Comparison of ENCODE assay signal across 8 mouse cellular contexts in genomic region chr11:94276869-94277337, GRCm38 (mm10). TPM values are rescaled to one million over a fixed set of nuclear protein-coding genes. Genes with fewer than 3 reads are reported as not detected.
DNase-seq lines count a peak whose midpoint lies in the region; ATAC-seq and TF ChIP-seq lines count a peak whose summit lies in the region.

No protein-coding gene starts in this region.

- H3K27me3 ChIP-seq in forebrain, embryonic 10.5 days (ENCODE audit: poor library complexity, severe bottlenecking): no peaks in the 10 kb centered on the region
- H3K27me3 ChIP-seq in heart, embryonic 15.5 days: no peaks in the 10 kb centered on the region
- H3K27me3 ChIP-seq in liver, embryonic 14.5 days (ENCODE audit: control insufficient read depth, insufficient read depth, low read length): no peaks in the 10 kb centered on the region
- no peaks in the 10 kb centered on the region for H3K27me3 ChIP-seq in neural tube, embryonic 11.5 days (ENCODE audit: control insufficient read depth, insufficient read depth, low read length)
- no peaks in the 10 kb centered on the region for H3K27me3 ChIP-seq in stomach, postnatal 0 days (ENCODE audit: control insufficient read depth, insufficient read depth, low read length)

- peak overlapping the region; percentile 73 for H3K27ac ChIP-seq in forebrain, embryonic 10.5 days
- H3K27ac ChIP-seq in heart, embryonic 15.5 days: no peak overlapping the region
- H3K27ac ChIP-seq in liver, embryonic 14.5 days: no peak overlapping the region
- no peak overlapping the region for H3K27ac ChIP-seq in neural tube, embryonic 11.5 days (ENCODE audit: low read depth, low read length)
- no peak overlapping the region for H3K27ac ChIP-seq in stomach, postnatal 0 days (replicated peaks)

- WGBS in forebrain, embryonic 10.5 days: 8% methylated on average over 20 of the region's 20 CpGs
- 6% methylated on average over 20 of the region's 20 CpGs for WGBS in heart, embryonic 15.5 days
- 8% methylated on average over 20 of the region's 20 CpGs for WGBS in liver, embryonic 14.5 days (ENCODE audit: insufficient replicate concordance)
- 8% methylated on average over 20 of the region's 20 CpGs for WGBS in neural tube, embryonic 11.5 days
- 5% methylated on average over 20 of the region's 20 CpGs for whole genome bisulfite sequencing in stomach, postnatal 0 days

- 0 out of 2 replicates have a peak, but pooled peaks cover 4% of the 10 kb centered on the region for H3K36me3 ChIP-seq in forebrain, embryonic 10.5 days (replicated peaks)
- no peaks in the 10 kb centered on the region for H3K36me3 ChIP-seq in heart, embryonic 15.5 days
- no peaks in the 10 kb centered on the region for H3K36me3 ChIP-seq in liver, embryonic 14.5 days (replicated peaks; ENCODE audit: control insufficient read depth, insufficient read depth, low read depth)
- no peaks in the 10 kb centered on the region for H3K36me3 ChIP-seq in neural tube, embryonic 11.5 days (ENCODE audit: control insufficient read depth, insufficient read depth, low read length)
- H3K36me3 ChIP-seq in stomach, postnatal 0 days (ENCODE audit: control insufficient read depth, insufficient read depth, low read length): no peaks in the 10 kb centered on the region

- peak; percentile 98 for TF ChIP-seq CTCF in liver, embryonic 14.5 days (IDR thresholded peaks at IDR 0.05; ENCODE audit: low read depth)
- TF ChIP-seq CTCF in stomach, postnatal 0 days (IDR thresholded peaks at IDR 0.05; ENCODE audit: low read depth): peak; percentile 97

- peak; percentile 81 for DNase-seq in c-Kit-negative CD71-positive TER-119-positive erythroid progenitor cells, embryonic 14.5 days (ENCODE audit: low read depth, low spot score)
- DNase-seq in forebrain, embryonic 10.5 days (ENCODE audit: extremely low spot score, low spot score): peak; percentile 91
- DNase-seq in kidney, postnatal 25 days: peak; percentile 87 to 89
- DNase-seq in liver, embryonic 14.5 days (ENCODE audit: low read depth in 3 of 3, low spot score in 3 of 3): peak; percentile 68 to 77 (median 71)
- peak; percentile 89 for DNase-seq in neural tube, embryonic 11.5 days (ENCODE audit: low spot score)
- peak; percentile 92 for DNase-seq in stomach, postnatal 0 days (ENCODE audit: low spot score)

- peak overlapping the region; percentile 76 for H3K4me2 ChIP-seq in heart, embryonic 15.5 days
- H3K4me2 ChIP-seq in liver, embryonic 14.5 days (ENCODE audit: low read depth): peak overlapping the region; percentile 76
- peak overlapping the region; percentile 33 for H3K4me2 ChIP-seq in neural tube, embryonic 11.5 days (ENCODE audit: low read depth)
- peak overlapping the region; percentile 60 for H3K4me2 ChIP-seq in stomach, postnatal 0 days (replicated peaks; ENCODE audit: low read depth)

- H3K4me3 ChIP-seq in forebrain, embryonic 10.5 days: peak overlapping the region; percentile 40
- H3K4me3 ChIP-seq in heart, embryonic 15.5 days: peak overlapping the region; percentile 46
- peak overlapping the region; percentile 26 to 45 for H3K4me3 ChIP-seq in liver, embryonic 14.5 days (ENCODE audit: insufficient read depth in 1 of 2, low read depth in 2 of 2, low read length in 2 of 2)
- H3K4me3 ChIP-seq in neural tube, embryonic 11.5 days (ENCODE audit: low read depth, low read length): peak overlapping the region; percentile 8; the same call in 1 of the 2 replicates
- peak overlapping the region; percentile 31 for H3K4me3 ChIP-seq in stomach, postnatal 0 days (ENCODE audit: low read depth, low read length)

- peak overlapping the region; percentile 40; the same call in 1 of the 2 replicates for H3K9ac ChIP-seq in heart, embryonic 15.5 days
- peak overlapping the region; percentile 52 for H3K9ac ChIP-seq in liver, embryonic 14.5 days (replicated peaks)
- peak overlapping the region; percentile 37 for H3K9ac ChIP-seq in neural tube, embryonic 11.5 days (ENCODE audit: low read length)
- H3K9ac ChIP-seq in stomach, postnatal 0 days (ENCODE audit: low read length): peak overlapping the region; percentile 47; the same call in 1 of the 2 replicates

- H3K9me3 ChIP-seq in forebrain, embryonic 10.5 days: no peaks in the 10 kb centered on the region
- H3K9me3 ChIP-seq in heart, embryonic 15.5 days (replicated peaks): no peaks in the 10 kb centered on the region
- no peaks in the 10 kb centered on the region for H3K9me3 ChIP-seq in liver, embryonic 14.5 days (ENCODE audit: control insufficient read depth, low read length)
- no peaks in the 10 kb centered on the region for H3K9me3 ChIP-seq in neural tube, embryonic 11.5 days (ENCODE audit: control insufficient read depth, low read length)
- H3K9me3 ChIP-seq in stomach, postnatal 0 days (ENCODE audit: control insufficient read depth, low read length): no peaks in the 10 kb centered on the region

- no peak for TF ChIP-seq EP300 in liver, embryonic 14.5 days (IDR thresholded peaks at IDR 0.05; ENCODE audit: low read depth)
- TF ChIP-seq EP300 in stomach, postnatal 0 days (optimal IDR thresholded peaks at IDR 0.05): no peak

- peaks cover 37% of the 10 kb centered on the region for H3K4me1 ChIP-seq in forebrain, embryonic 10.5 days
- H3K4me1 ChIP-seq in heart, embryonic 15.5 days (replicated peaks): peaks cover 20% of the 10 kb centered on the region
- peaks cover 21 to 39% of the 10 kb centered on the region in 2 experiments for H3K4me1 ChIP-seq in liver, embryonic 14.5 days (replicated peaks; ENCODE audit: control insufficient read depth in 2 of 2, insufficient read depth in 2 of 2, low read length in 1 of 2)
- H3K4me1 ChIP-seq in neural tube, embryonic 11.5 days (ENCODE audit: control insufficient read depth, insufficient read depth, low read length): peaks cover 3% of the 10 kb centered on the region
- H3K4me1 ChIP-seq in stomach, postnatal 0 days (replicated peaks; ENCODE audit: control insufficient read depth, insufficient read depth): no peaks in the 10 kb centered on the region

- peak; percentile 84 for ATAC-seq in CD4-positive, CD25-positive, alpha-beta regulatory T cell, adult 4 months
- ATAC-seq in heart, embryonic 15.5 days (replicated peaks; ENCODE audit: insufficient number of reproducible peaks, insufficient read depth, low FRiP score, low read depth): peak; percentile 71
- peak; percentile 48; the same call in 1 of the 2 replicates for ATAC-seq in liver, embryonic 14.5 days (ENCODE audit: insufficient read depth)
- ATAC-seq in neural tube, embryonic 11.5 days (ENCODE audit: insufficient read depth, low FRiP score, low TSS enrichment): peak; percentile 77
- peak; percentile 59 for ATAC-seq in stomach, postnatal 0 days (ENCODE audit: low FRiP score, low TSS enrichment)

RNA-seq across cellular contexts. Expression of gene Gm21885, which starts 4.8 kb away (rescaled TPM):
- 1 to 10 TPM in 1 of 2 experiments, not detected in 1; 1.3 TPM for polyA plus RNA-seq in CD4-positive, CD25-positive, alpha-beta regulatory T cell, adult 4 months (2017; shearing (Covaris generic))
- polyA plus RNA-seq in forebrain, embryonic 10.5 days (2016; fragmentation: Nextera tagmentation; extraction: Ambion mirVana): 0.34 TPM in 1 of 2 replicates, not detected in the other
- 0.30 TPM in 1 of 2 replicates, not detected in the other for polyA plus RNA-seq in heart, embryonic 15.5 days (2015; fragmentation: Nextera tagmentation; extraction: Ambion mirVana)
- polyA plus RNA-seq in liver, embryonic 14.5 days (2012; rRNA removed): not detected in 2 replicates
- 0.32 TPM in 1 of 2 replicates, not detected in the other for polyA plus RNA-seq in liver, embryonic 14.5 days (2014; fragmentation: Nextera tagmentation; extraction: Ambion mirVana)
- polyA plus RNA-seq in neural tube, embryonic 11.5 days (2014; fragmentation: Nextera tagmentation; extraction: Ambion mirVana): 0.43 TPM in 1 of 2 replicates, not detected in the other
- not detected in 2 replicates for polyA plus RNA-seq in stomach, postnatal 0 days (2015; fragmentation: Nextera tagmentation; extraction: Ambion mirVana)

RNA-seq across cellular contexts. Expression of gene Wfikkn2, which starts 31.1 kb away (rescaled TPM):
- polyA plus RNA-seq in CD4-positive, CD25-positive, alpha-beta regulatory T cell, adult 4 months (2017; shearing (Covaris generic)): 1 to 10 TPM in 1 of 2 experiments, under 1 TPM in 1; 0.86 to 2.4 TPM
- 0.46 and 1.2 TPM in 2 replicates for polyA plus RNA-seq in forebrain, embryonic 10.5 days (2016; fragmentation: Nextera tagmentation; extraction: Ambion mirVana)
- 2.4 and 4.6 TPM in 2 replicates for polyA plus RNA-seq in heart, embryonic 15.5 days (2015; fragmentation: Nextera tagmentation; extraction: Ambion mirVana)
- 0.12 and 0.23 TPM in 2 replicates for polyA plus RNA-seq in liver, embryonic 14.5 days (2012; rRNA removed)
- polyA plus RNA-seq in liver, embryonic 14.5 days (2014; fragmentation: Nextera tagmentation; extraction: Ambion mirVana): 0.05 and 0.17 TPM in 2 replicates
- 1.2 and 2.5 TPM in 2 replicates for polyA plus RNA-seq in neural tube, embryonic 11.5 days (2014; fragmentation: Nextera tagmentation; extraction: Ambion mirVana)
- 1.4 and 1.9 TPM in 2 replicates for polyA plus RNA-seq in stomach, postnatal 0 days (2015; fragmentation: Nextera tagmentation; extraction: Ambion mirVana)

RNA-seq across cellular contexts. Expression of gene Luc7l3, which starts 44.9 kb away (rescaled TPM):
- 100 to 1,000 TPM; 153 to 164 TPM for polyA plus RNA-seq in CD4-positive, CD25-positive, alpha-beta regulatory T cell, adult 4 months (2017; shearing (Covaris generic))
- polyA plus RNA-seq in forebrain, embryonic 10.5 days (2016; fragmentation: Nextera tagmentation; extraction: Ambion mirVana): 113 and 129 TPM in 2 replicates
- polyA plus RNA-seq in heart, embryonic 15.5 days (2015; fragmentation: Nextera tagmentation; extraction: Ambion mirVana): 63.3 and 70.9 TPM in 2 replicates
- 20.6 and 39.1 TPM in 2 replicates for polyA plus RNA-seq in liver, embryonic 14.5 days (2012; rRNA removed)
- 33.7 and 38.7 TPM in 2 replicates for polyA plus RNA-seq in liver, embryonic 14.5 days (2014; fragmentation: Nextera tagmentation; extraction: Ambion mirVana)
- 114 and 116 TPM in 2 replicates for polyA plus RNA-seq in neural tube, embryonic 11.5 days (2014; fragmentation: Nextera tagmentation; extraction: Ambion mirVana)
- 50.0 and 51.2 TPM in 2 replicates for polyA plus RNA-seq in stomach, postnatal 0 days (2015; fragmentation: Nextera tagmentation; extraction: Ambion mirVana)

RNA-seq across cellular contexts. Expression of gene Ankrd40, which starts 50.9 kb away (rescaled TPM):
- 10 to 100 TPM; 14.1 to 14.8 TPM for polyA plus RNA-seq in CD4-positive, CD25-positive, alpha-beta regulatory T cell, adult 4 months (2017; shearing (Covaris generic))
- polyA plus RNA-seq in forebrain, embryonic 10.5 days (2016; fragmentation: Nextera tagmentation; extraction: Ambion mirVana): 10.3 and 11.4 TPM in 2 replicates
- polyA plus RNA-seq in heart, embryonic 15.5 days (2015; fragmentation: Nextera tagmentation; extraction: Ambion mirVana): 52.3 and 52.5 TPM in 2 replicates
- 11.7 and 12.6 TPM in 2 replicates for polyA plus RNA-seq in liver, embryonic 14.5 days (2012; rRNA removed)
- 5.1 and 5.5 TPM in 2 replicates for polyA plus RNA-seq in liver, embryonic 14.5 days (2014; fragmentation: Nextera tagmentation; extraction: Ambion mirVana)
- polyA plus RNA-seq in neural tube, embryonic 11.5 days (2014; fragmentation: Nextera tagmentation; extraction: Ambion mirVana): 22.9 and 23.4 TPM in 2 replicates
- 14.8 and 15.6 TPM in 2 replicates for polyA plus RNA-seq in stomach, postnatal 0 days (2015; fragmentation: Nextera tagmentation; extraction: Ambion mirVana)
